Mouse (Mus musculus) neutrophil, adult 5-6 weeks (primary cell): Measurements from ENCODE around the gene Acot3. TPM values are rescaled to one million over a fixed set of nuclear protein-coding genes. Genes with fewer than 3 reads are reported as not detected.
"Not testable (repeated sequence)": the region's sequence is repeated elsewhere in the genome, so short reads cannot be mapped to it uniquely, and the experiment has no call there.

ENCODE experiments used
- ATAC-seq: fragments of 151-379, 151-347 bp; 2 replicates; pipeline ENCODE4 v1.8.0; 2017; ENCODE audit warnings: mild to moderate bottlenecking, moderate TSS enrichment; ENCODE audit not compliant: insufficient number of reproducible peaks, poor library complexity, low FRiP score, severe bottlenecking; ENCODE audit errors: extremely low read depth
- total RNA-seq: library from RNA; stranded (forward); fragments of 200-1000 nt; gene quantifications from 2 replicates; pipeline ENCODE4 v1.2.3, GENCODE M21; 2017

Gene Acot3
- total RNA-seq, 1 experiment from 2014 or later, result not detected

- ATAC-seq, result no peak
Observed at GRCm38 (mm10) chr12:84083842-84084241, 31.9 kb downstream of the Acot3 start.

GRCm38 (mm10) chr12:84084581-84084980, 32.6 kb downstream of the Acot3 start:
- ATAC-seq, result no peak

- not testable (repeated sequence) for ATAC-seq
Observed at GRCm38 (mm10) chr12:84094666-84095065, 42.7 kb downstream of the Acot3 start.

GRCm38 (mm10) chr12:84099605-84100004, 47.7 kb downstream of the Acot3 start:
- no peak for ATAC-seq

GRCm38 (mm10) chr12:84100071-84100470, 48.1 kb downstream of the Acot3 start:
- no peak for ATAC-seq

GRCm38 (mm10) chr12:84100604-84101492, 48.9 kb downstream of the Acot3 start, which contains the start of gene Acot6:
Gene Acot6, plus strand, starts transcription at chr12:84100654.
- ATAC-seq, result not testable (repeated sequence)

- no peak for ATAC-seq
Observed at GRCm38 (mm10) chr12:84101493-84101845, 49.5 kb downstream of the Acot3 start.

GRCm38 (mm10) chr12:84107012-84107411, 55.1 kb downstream of the Acot3 start:
- no peak for ATAC-seq

GRCm38 (mm10) chr12:84107692-84108091, 55.7 kb downstream of the Acot3 start:
- ATAC-seq, result no peak

- no peak for ATAC-seq
Observed at GRCm38 (mm10) chr12:84109924-84110323, 58.0 kb downstream of the Acot3 start.

Other genes starting within 250 kb of the Acot3 start
- gene Numb, start 130.2 kb upstream of the Acot3 start, total RNA-seq, result 67.8 and 86.4 TPM in 2 replicates
- 9.5 and 11.4 TPM in 2 replicates for gene Riox1, start 101.5 kb upstream of the Acot3 start, total RNA-seq
- gene Heatr4, start 67.3 kb upstream of the Acot3 start, total RNA-seq, result not detected in 2 replicates
- 24.1 and 25.2 TPM in 2 replicates for gene Acot2, start 64.3 kb upstream of the Acot3 start, total RNA-seq
- gene Acot1, start 42.7 kb upstream of the Acot3 start, total RNA-seq, result 12.5 and 13.2 TPM in 2 replicates
- not detected in 2 replicates for gene Acot4, start 13.8 kb upstream of the Acot3 start, total RNA-seq
- gene Gm49366, start 13.2 kb upstream of the Acot3 start, total RNA-seq, result not detected in 2 replicates
- not detected in 2 replicates for gene Acot5, start 17.2 kb downstream of the Acot3 start, total RNA-seq
- 0.12 TPM in 1 of 2 replicates, not detected in the other for gene Acot6, start 48.5 kb downstream of the Acot3 start, total RNA-seq
- 0.12 and 0.25 TPM in 2 replicates for gene Dnal1, start 62.2 kb downstream of the Acot3 start, total RNA-seq
- gene Pnma1, start 96.3 kb downstream of the Acot3 start, total RNA-seq, result 6.6 and 8.0 TPM in 2 replicates
- gene Elmsan1, start 166.7 kb downstream of the Acot3 start, total RNA-seq, result 79.1 and 84.4 TPM in 2 replicates
- gene Ptgr2, start 233.1 kb downstream of the Acot3 start, total RNA-seq, result 34.4 and 40.1 TPM in 2 replicates